Mouse (Mus musculus) Patski (cell line): ENCODE measurements around the gene Pdzrn3. TPM values are rescaled to one million over a fixed set of nuclear protein-coding genes. Genes with fewer than 3 reads are reported as not detected.

ENCODE experiments used
- ATAC-seq: fragments of 100-300 bp; one replicate; pipeline ENCODE4 v1.8.0; 2021
- CTCF ChIA-PET: fragments of 350-600 bp; sonication (Branson Sonifier 250); formaldehyde crosslinking; loops from one replicate; lab custom pipeline; 2022; ENCODE audit warnings: inconsistent platforms; lab: Charles Lee
- POLR2A ChIA-PET: fragments of 350-600 bp; sonication (Branson Sonifier 250); formaldehyde crosslinking; loops from one replicate; lab custom pipeline; 2022; ENCODE audit warnings: antibody characterized with exemption, inconsistent platforms; lab: Charles Lee
- DNase-seq: peaks from one replicate; pipeline ENCODE4 v3.0.0-alpha.2; 2011; ENCODE audit warnings: low read depth, low spot score
- H3K27me3 ChIP-seq: fragments of 371-371 bp; one replicate; pipeline ENCODE4 v1.5.1; 2021
- CTCF ChIP-seq: fragments of 100-300 bp; IDR thresholded peaks from one replicate; pipeline ENCODE4 v1.5.1; 2021
- in situ Hi-C: fragments of 300-500 bp; cut with MboI; formaldehyde crosslinking; loops from 3 replicates; pipeline ENCODE4 v1.11.1; 2018; ENCODE audit warnings: low pct_unique_long_range_greater_than_20kb, mixed read lengths
- polyA plus RNA-seq: library from polyadenylated mRNA; unstranded; gene quantifications from one replicate; pipeline ENCODE4 v1.2.3, GENCODE M21; 2021

The Pdzrn3 gene
- polyA plus RNA-seq, 1 experiment from 2014 or later: 10.1 TPM

- in situ Hi-C loops: no loop called here
- no peak for TF ChIP-seq CTCF
- POLR2A ChIA-PET: no interaction called here
- peaks cover 18% of the 10 kb centered on the region for H3K27me3 ChIP-seq
- DNase-seq (no peak), ATAC-seq (no peak)
- CTCF ChIA-PET: interaction anchor here (1.1 kb wide), 1 partner anchor 12 kb away, joined by 3 read pairs; no protein-coding TSS in a partner anchor
These were observed 183.2 kb downstream of the Pdzrn3 start for GRCm38 (mm10) chr6:101194386-101194925.

DNA sequence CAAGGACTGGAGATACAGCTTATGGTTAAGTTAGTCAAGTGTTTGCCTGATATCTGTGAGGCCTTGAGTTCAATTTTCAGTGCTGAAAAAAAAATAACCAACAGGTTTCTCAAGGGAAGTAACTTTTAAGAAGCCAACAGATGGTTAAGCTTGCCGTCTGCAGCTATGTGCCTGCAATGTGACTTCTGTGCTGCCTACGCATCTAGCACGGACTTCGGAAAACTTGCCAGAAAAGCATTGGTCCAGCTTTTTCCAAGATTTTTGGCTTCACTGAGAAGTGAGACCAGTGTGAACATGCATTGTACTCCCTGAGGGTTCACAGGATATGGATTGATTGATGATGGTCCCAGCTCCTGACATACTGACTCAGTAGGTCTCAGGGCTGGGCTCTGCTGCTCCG is 186.1 kb downstream of the Pdzrn3 start:
- no peak for DNase-seq

GRCm38 (mm10) chr6:101187322-101187721 is 190.4 kb downstream of the Pdzrn3 start:
- peaks cover 5% of the 10 kb centered on the region for H3K27me3 ChIP-seq
- TF ChIP-seq CTCF: no peak
- ATAC-seq: no peak
- in situ Hi-C loops: no loop called here
- ChIA-PET POLR2A (interaction anchor here (0.6 kb wide), 1 partner anchor 1209 kb away, joined by 3 read pairs; no protein-coding TSS in a partner anchor), CTCF (interaction anchor here (0.9 to 1.7 kb wide), 2 partner anchors 10 to 49 kb away, joined by 3 to 9 read pairs; no protein-coding TSS in a partner anchor)
- no peak for DNase-seq

More for the DNA sequence above, 186.1 kb downstream of the Pdzrn3 start:
- ATAC-seq: no peak
- H3K27me3 ChIP-seq: peaks cover 8% of the 10 kb centered on the region
- CTCF ChIA-PET: no interaction called here
- POLR2A ChIA-PET: no interaction called here
- in situ Hi-C loops: no loop called here
- no peak for TF ChIP-seq CTCF

- CTCF ChIA-PET: interaction anchor here (0.9 to 1.7 kb wide), 2 partner anchors 11 to 49 kb away, joined by 3 to 9 read pairs; no protein-coding TSS in a partner anchor
- POLR2A ChIA-PET: no interaction called here
- no peak for DNase-seq
- H3K27me3 ChIP-seq: peaks cover 5% of the 10 kb centered on the region
- in situ Hi-C loops: no loop called here
- no peak for ATAC-seq
- no peak for TF ChIP-seq CTCF
These were observed 190.8 kb downstream of the Pdzrn3 start for GRCm38 (mm10) chr6:101186887-101187286.

DNA sequence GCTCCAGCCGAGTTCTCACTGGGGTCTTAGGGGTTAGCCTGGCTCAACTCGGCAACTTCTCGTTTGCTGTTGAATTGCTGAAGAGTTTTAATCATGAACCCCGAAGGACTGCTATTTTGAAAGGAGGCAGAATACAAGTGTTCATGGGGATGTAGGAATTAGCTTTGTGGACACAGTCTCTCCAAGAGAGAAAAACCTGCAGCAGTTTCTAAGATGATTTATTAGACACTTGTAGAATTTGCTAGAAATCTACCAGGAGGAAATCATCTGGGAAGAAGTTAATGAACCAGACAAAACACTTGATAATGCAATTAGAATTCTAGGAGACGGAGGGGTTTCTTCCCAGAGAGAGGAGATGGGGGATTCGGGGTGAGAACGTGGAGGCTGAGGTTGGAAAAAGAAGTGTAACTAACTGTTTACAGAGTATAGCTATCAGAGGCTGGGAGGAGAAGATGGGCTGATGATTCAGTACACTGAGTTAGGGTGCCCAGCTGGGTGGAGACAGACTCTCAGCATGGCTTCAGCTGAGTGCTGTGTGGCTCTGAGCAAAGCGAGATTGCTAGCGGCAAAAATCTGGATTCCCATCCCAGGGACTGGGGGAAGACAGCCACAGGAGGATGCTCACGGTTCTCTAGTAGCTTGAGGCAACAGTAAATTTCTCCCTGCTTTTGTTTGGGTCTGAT is 193.5 kb downstream of the Pdzrn3 start:
- DNase-seq: no peak
- ChIA-PET POLR2A (no interaction called here), CTCF (interaction anchor here (1.7 kb wide), 1 partner anchor 12 kb away, joined by 7 read pairs; no protein-coding TSS in a partner anchor)
- no peak for ATAC-seq
- TF ChIP-seq CTCF: no peak
- in situ Hi-C loops: no loop called here
- H3K27me3 ChIP-seq: peaks cover 5% of the 10 kb centered on the region

GRCm38 (mm10) chr6:101170699-101171098 is 207.0 kb downstream of the Pdzrn3 start:
- CTCF ChIA-PET: interaction anchor here (1.2 kb wide), 1 partner anchor 145 kb away, joined by 3 read pairs; no protein-coding TSS in a partner anchor
- TF ChIP-seq CTCF: no peak
- in situ Hi-C loops: no loop called here
- H3K27me3 ChIP-seq: no peaks in the 10 kb centered on the region
- POLR2A ChIA-PET: no interaction called here
- ATAC-seq (no peak), DNase-seq (no peak)

GRCm38 (mm10) chr6:101153511-101153921 is 224.2 kb downstream of the Pdzrn3 start:
- in situ Hi-C loops: no loop called here
- CTCF ChIA-PET: interaction anchor here (1.0 kb wide), 1 partner anchor 108 kb away, joined by 3 read pairs; no protein-coding TSS in a partner anchor
- DNase-seq: no peak
- POLR2A ChIA-PET: no interaction called here
- no peak for ATAC-seq
- no peaks in the 10 kb centered on the region for H3K27me3 ChIP-seq
- TF ChIP-seq CTCF: no peak

DNA sequence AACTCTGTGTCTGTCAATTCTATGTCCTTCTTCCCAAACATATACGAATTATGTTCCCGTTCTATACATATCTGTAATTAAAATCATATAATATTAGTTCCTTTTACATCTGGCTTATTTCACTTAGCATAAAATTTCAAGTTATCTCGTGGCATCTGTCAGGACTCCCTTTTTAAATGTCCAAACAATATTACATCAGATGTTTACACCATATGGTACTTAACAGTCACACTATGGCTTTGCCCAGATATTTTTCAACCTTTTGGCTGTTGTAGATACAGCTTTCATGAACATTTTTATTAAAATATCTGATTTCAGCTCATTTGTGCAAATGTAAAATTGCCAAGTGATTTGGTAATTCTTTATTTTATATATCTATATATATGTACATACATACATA is 242.3 kb downstream of the Pdzrn3 start:
- no peak for ATAC-seq
- CTCF ChIA-PET: interaction anchor here (2.9 kb wide), 1 partner anchor 12 kb away, joined by 10 read pairs; no protein-coding TSS in a partner anchor
- TF ChIP-seq CTCF: no peak
- POLR2A ChIA-PET: no interaction called here
- in situ Hi-C loops: no loop called here
- no peak for DNase-seq
- peaks cover 2% of the 10 kb centered on the region for H3K27me3 ChIP-seq

GRCm38 (mm10) chr6:101125396-101125795 is 252.3 kb downstream of the Pdzrn3 start:
- ATAC-seq (no peak), DNase-seq (no peak)
- CTCF ChIA-PET: no interaction called here
- POLR2A ChIA-PET: no interaction called here
- TF ChIP-seq CTCF: no peak
- in situ Hi-C loops: no loop called here
- H3K27me3 ChIP-seq: peaks cover 19% of the 10 kb centered on the region

- DNase-seq: no peak
- TF ChIP-seq CTCF: no peak
- ChIA-PET CTCF (no interaction called here), POLR2A (no interaction called here)
- H3K27me3 ChIP-seq: peaks cover 29% of the 10 kb centered on the region
- no peak for ATAC-seq
- in situ Hi-C loops: no loop called here
These were observed 268.7 kb downstream of the Pdzrn3 start for GRCm38 (mm10) chr6:101108951-101109350.

DNA sequence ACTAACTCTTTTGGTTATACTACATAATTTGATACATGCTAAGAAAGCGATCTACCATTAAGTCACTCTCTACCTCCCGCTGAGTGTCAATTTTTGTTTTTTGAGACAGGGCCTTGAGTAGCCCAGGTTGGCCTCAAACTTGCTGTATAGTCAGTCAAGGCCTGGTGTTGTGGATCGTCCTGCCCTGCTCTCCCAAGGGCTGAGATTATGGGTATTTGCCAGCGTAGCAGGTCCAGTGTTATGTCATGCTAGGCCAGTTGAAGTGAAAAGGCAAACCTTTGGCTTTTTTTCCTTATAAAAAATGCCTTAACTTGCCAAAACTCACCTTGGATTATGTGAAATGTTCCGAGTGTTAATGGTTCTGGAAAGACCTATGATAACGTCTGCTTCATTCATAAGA is 274.2 kb downstream of the Pdzrn3 start:
- peaks cover 22% of the 10 kb centered on the region for H3K27me3 ChIP-seq
- POLR2A ChIA-PET: no interaction called here
- DNase-seq: no peak
- no peak for TF ChIP-seq CTCF
- CTCF ChIA-PET: no interaction called here
- in situ Hi-C loops: no loop called here
- ATAC-seq: no peak
